Mouse (Mus musculus): ENCODE data around the gene Zfand3.

GRCm38 (mm10) chr17:30244651-30245307, 240.2 kb downstream of the Zfand3 start:
- TF ChIP-seq CTCF (IDR thresholded peaks at IDR 0.05; ENCODE audit: low read depth, low read length) (no peak), POLR2A (IDR thresholded peaks at IDR 0.05; ENCODE audit: extremely low read depth, insufficient read depth, low read length) (no peak)
